Mouse (Mus musculus) embryonic facial prominence, embryonic 11.5 days (tissue): ENCODE measurements around the gene Alk. TPM values are rescaled to one million over a fixed set of nuclear protein-coding genes. Genes with fewer than 3 reads are reported as not detected.

ENCODE experiments used
- ATAC-seq: fragments of 200-750 bp; cut with Nextera tagmentation; replicated peaks from 2 replicates; pipeline ENCODE4 v1.8.0; 2017; ENCODE audit warnings: low read depth; ENCODE audit not compliant: insufficient number of reproducible peaks, low FRiP score, low TSS enrichment
- DNase-seq: peaks from one replicate; pipeline ENCODE4 v3.0.0-alpha.2; 2015; ENCODE audit warnings: low spot score
- H3K27ac ChIP-seq: fragments of 300-500 bp; sonication (generic); replicated peaks from 2 replicates; pipeline ENCODE4 v1.5.1; 2014; ENCODE audit warnings: mild to moderate bottlenecking, low read depth, low read length, control low read depth
- H3K27me3 ChIP-seq: fragments of 300-500 bp; sonication (generic); 2 replicates; pipeline ENCODE4 v1.6.1; 2014; ENCODE audit warnings: mild to moderate bottlenecking, low read length, moderate library complexity, mixed read lengths; ENCODE audit not compliant: control insufficient read depth, insufficient read depth
- H3K36me3 ChIP-seq: fragments of 300-500 bp; sonication (generic); replicated peaks from 2 replicates; pipeline ENCODE4 v1.6.1; 2014; ENCODE audit warnings: low read depth, mild to moderate bottlenecking, low read length, moderate library complexity, mixed read lengths; ENCODE audit not compliant: control insufficient read depth, insufficient read depth
- H3K4me1 ChIP-seq: fragments of 300-500 bp; sonication (generic); 2 replicates; pipeline ENCODE4 v1.6.1; 2014; ENCODE audit warnings: low read length, mixed read lengths; ENCODE audit not compliant: control insufficient read depth, insufficient read depth
- H3K4me2 ChIP-seq: fragments of 300-500 bp; sonication (generic); 2 replicates; pipeline ENCODE4 v1.6.1; 2014; ENCODE audit warnings: low read depth, mild to moderate bottlenecking, control low read depth, low read length, moderate library complexity
- H3K4me3 ChIP-seq: fragments of 300-500 bp; sonication (generic); 2 replicates; pipeline ENCODE4 v1.5.1; 2014; ENCODE audit warnings: low read depth, low read length, control low read depth
- H3K9ac ChIP-seq: fragments of 300-500 bp; sonication (generic); replicated peaks from 2 replicates; pipeline ENCODE4 v1.6.1; 2014; ENCODE audit warnings: mild to moderate bottlenecking, control low read depth, low read length
- H3K9me3 ChIP-seq: fragments of 300-500 bp; sonication (generic); replicated peaks from 2 replicates; pipeline ENCODE4 v1.6.1; 2016; ENCODE audit warnings: mild to moderate bottlenecking, low read length, inconsistent platforms, mixed read lengths; ENCODE audit not compliant: control insufficient read depth
- WGBS: fragments of 180-500 bp; shearing (Covaris S2); extraction: QIAGEN DNeasy Blood & Tissue Kit; methylation state at CpG from one replicate; pipeline ENCODE4 v1.1.7; 2014; 5-methylcytosine and 5-hydroxymethylcytosine counted together
- polyA plus RNA-seq: library from polyadenylated mRNA; unstranded; fragments of >200 nt; fragmentation: Nextera tagmentation; extraction: Ambion mirVana; gene quantifications from 2 replicates; pipeline ENCODE4 v1.2.1, GENCODE M21; 2014

The Alk gene
- polyA plus RNA-seq, 1 experiment from 2014 or later = 0.38 TPM

GRCm38 (mm10) chr17:72017329-72017728 is 587.1 kb downstream of the Alk start:
- Histone ChIP-seq H3K9me3 (no peaks in the 10 kb centered on the region), H3K9ac (no peak overlapping the region), H3K27ac (no peak overlapping the region), H3K4me3 (no peak overlapping the region), H3K27me3 (no peaks in the 10 kb centered on the region), H3K4me2 (no peak overlapping the region), H3K36me3 (no peaks in the 10 kb centered on the region), H3K4me1 (no peaks in the 10 kb centered on the region)
- DNase-seq = no peak
- no peak for ATAC-seq

GRCm38 (mm10) chr17:72015253-72015652 is 589.2 kb downstream of the Alk start:
- WGBS = 84% methylated on average over 3 of the region's 3 CpGs
- DNase-seq = no peak

GRCm38 (mm10) chr17:72012775-72013174 is 591.7 kb downstream of the Alk start:
- 45% methylated on average over 9 of the region's 9 CpGs for WGBS
- no peak overlapping the region for H3K9ac ChIP-seq
- H3K27me3 ChIP-seq = no peaks in the 10 kb centered on the region
- H3K36me3 ChIP-seq = no peaks in the 10 kb centered on the region
- no peak overlapping the region for H3K27ac ChIP-seq
- no peaks in the 10 kb centered on the region for H3K4me1 ChIP-seq
- no peak overlapping the region for H3K4me2 ChIP-seq
- no peak for ATAC-seq
- no peak overlapping the region for H3K4me3 ChIP-seq
- H3K9me3 ChIP-seq = no peaks in the 10 kb centered on the region
- DNase-seq = no peak

More at GRCm38 (mm10) chr17:72015253-72015652, 589.2 kb downstream of the Alk start:
- Histone ChIP-seq H3K4me1 (no peaks in the 10 kb centered on the region), H3K27ac (no peak overlapping the region), H3K9me3 (no peaks in the 10 kb centered on the region), H3K4me2 (no peak overlapping the region), H3K4me3 (no peak overlapping the region), H3K27me3 (no peaks in the 10 kb centered on the region), H3K9ac (no peak overlapping the region), H3K36me3 (no peaks in the 10 kb centered on the region)
- ATAC-seq = no peak

- 88% methylated on average over 2 of the region's 2 CpGs for whole genome bisulfite sequencing
- DNase-seq (no peak), ATAC-seq (no peak)
- H3K9ac ChIP-seq = no peak overlapping the region
- no peak overlapping the region for H3K27ac ChIP-seq
- no peaks in the 10 kb centered on the region for H3K36me3 ChIP-seq
- no peaks in the 10 kb centered on the region for H3K27me3 ChIP-seq
- H3K4me1 ChIP-seq = no peaks in the 10 kb centered on the region
- no peaks in the 10 kb centered on the region for H3K9me3 ChIP-seq
- no peak overlapping the region for H3K4me2 ChIP-seq
- no peak overlapping the region for H3K4me3 ChIP-seq
Observed at GRCm38 (mm10) chr17:72009836-72010235, 594.6 kb downstream of the Alk start.

GRCm38 (mm10) chr17:72008389-72008788 is 596.0 kb downstream of the Alk start:
- Histone ChIP-seq H3K4me1 (no peaks in the 10 kb centered on the region), H3K4me3 (no peak overlapping the region), H3K4me2 (no peak overlapping the region), H3K9me3 (no peaks in the 10 kb centered on the region), H3K27ac (no peak overlapping the region), H3K27me3 (no peaks in the 10 kb centered on the region), H3K36me3 (no peaks in the 10 kb centered on the region), H3K9ac (no peak overlapping the region)
- WGBS = 77% methylated on average over 5 of the region's 5 CpGs
- DNase-seq = no peak
- no peak for ATAC-seq

- no peak overlapping the region for H3K27ac ChIP-seq
- H3K4me1 ChIP-seq = no peaks in the 10 kb centered on the region
- H3K4me3 ChIP-seq = no peak overlapping the region
- no peaks in the 10 kb centered on the region for H3K36me3 ChIP-seq
- ATAC-seq (no peak), DNase-seq (no peak)
- no peaks in the 10 kb centered on the region for H3K27me3 ChIP-seq
- 82% methylated on average over 6 of the region's 6 CpGs for WGBS
- H3K4me2 ChIP-seq = no peak overlapping the region
- H3K9me3 ChIP-seq = no peaks in the 10 kb centered on the region
- H3K9ac ChIP-seq = no peak overlapping the region
Observed at GRCm38 (mm10) chr17:72005365-72005764, 599.1 kb downstream of the Alk start.

GRCm38 (mm10) chr17:71999527-72000482 is 604.6 kb downstream of the Alk start:
- H3K4me1 ChIP-seq = no peaks in the 10 kb centered on the region
- H3K4me2 ChIP-seq = no peak overlapping the region
- no peak overlapping the region for H3K4me3 ChIP-seq
- no peak overlapping the region for H3K9ac ChIP-seq
- WGBS = 62% methylated on average over 5 of the region's 5 CpGs
- H3K36me3 ChIP-seq = no peaks in the 10 kb centered on the region
- H3K9me3 ChIP-seq = no peaks in the 10 kb centered on the region
- H3K27ac ChIP-seq = no peak overlapping the region
- DNase-seq (no peak), ATAC-seq (no peak)
- no peaks in the 10 kb centered on the region for H3K27me3 ChIP-seq

GRCm38 (mm10) chr17:71997680-71998079 is 606.7 kb downstream of the Alk start:
- H3K36me3 ChIP-seq = no peaks in the 10 kb centered on the region
- ATAC-seq = no peak
- 86% methylated on average over 3 of the region's 3 CpGs for WGBS

More at GRCm38 (mm10) chr17:71997680-71998079, 606.7 kb downstream of the Alk start:
- no peak overlapping the region for H3K27ac ChIP-seq
- H3K4me3 ChIP-seq = no peak overlapping the region
- no peak overlapping the region for H3K9ac ChIP-seq
- H3K4me2 ChIP-seq = no peak overlapping the region
- no peaks in the 10 kb centered on the region for H3K27me3 ChIP-seq
- H3K4me1 ChIP-seq = no peaks in the 10 kb centered on the region
- no peak for DNase-seq
- no peaks in the 10 kb centered on the region for H3K9me3 ChIP-seq
